Mouse (Mus musculus) bone marrow, adult 2 months (tissue): ENCODE measurements around the gene Znhit1.

Experiments used
- CTCF ChIP-seq: fragments of 200-500 bp; IDR thresholded peaks from 2 replicates; pipeline ENCODE4 v1.5.1; 2011; ENCODE audit warnings: low read length, control low read depth; ENCODE audit not compliant: control insufficient read depth, insufficient read depth
- POLR2A ChIP-seq: fragments of 200-500 bp; IDR thresholded peaks from 2 replicates; pipeline ENCODE4 v1.6.1; 2011; ENCODE audit warnings: low read depth, mild to moderate bottlenecking, control low read depth, low read length, borderline replicate concordance; ENCODE audit not compliant: control insufficient read depth

- TF ChIP-seq POLR2A (no peak), CTCF (no peak)
Observed at GRCm38 (mm10) chr5:137000612-137001011, 12.8 kb upstream of the Znhit1 start.
